Mouse (Mus musculus) neural tube, embryonic 12.5 days (tissue): ENCODE results near the gene Lif. TPM values are rescaled to one million over a fixed set of nuclear protein-coding genes. Genes with fewer than 3 reads are reported as not detected.
A peak's percentile ranks its signal among the peaks of the same experiment; 100 is the strongest.

Experiments used
- ATAC-seq: fragments of 200-750 bp; cut with Nextera tagmentation; 2 replicates; pipeline ENCODE4 v1.8.0; 2017; ENCODE audit warnings: low read depth, mild to moderate bottlenecking, moderate TSS enrichment, moderate library complexity; ENCODE audit not compliant: low FRiP score
- H3K27ac ChIP-seq: fragments of 300-500 bp; sonication (generic); 2 replicates; pipeline ENCODE4 v1.5.1; 2016
- H3K27me3 ChIP-seq: fragments of 300-500 bp; sonication (generic); replicated peaks from 2 replicates; pipeline ENCODE4 v1.6.1; 2016; ENCODE audit warnings: mild to moderate bottlenecking
- H3K36me3 ChIP-seq: fragments of 300-500 bp; sonication (generic); 2 replicates; pipeline ENCODE4 v1.6.1; 2016; ENCODE audit warnings: mild to moderate bottlenecking
- H3K4me1 ChIP-seq: fragments of 300-500 bp; sonication (generic); 2 replicates; pipeline ENCODE4 v1.6.1; 2016
- H3K4me2 ChIP-seq: fragments of 300-500 bp; sonication (generic); replicated peaks from 2 replicates; pipeline ENCODE4 v1.6.1; 2016; ENCODE audit warnings: mild to moderate bottlenecking
- H3K4me3 ChIP-seq: fragments of 300-500 bp; sonication (generic); 2 replicates; pipeline ENCODE4 v1.5.1; 2016
- H3K9ac ChIP-seq: fragments of 300-500 bp; sonication (generic); 2 replicates; pipeline ENCODE4 v1.6.1; 2016; ENCODE audit warnings: mild to moderate bottlenecking
- H3K9me3 ChIP-seq: fragments of 300-500 bp; sonication (generic); 2 replicates; pipeline ENCODE4 v1.6.1; 2016; ENCODE audit warnings: mild to moderate bottlenecking
- WGBS: fragments of 180-500 bp; shearing (Covaris S2); methylation state at CpG from one replicate; pipeline ENCODE4 v1.1.7; 2016; 5-methylcytosine and 5-hydroxymethylcytosine counted together
- polyA plus RNA-seq: library from polyadenylated mRNA; unstranded; fragments of >200 nt; fragmentation: Nextera tagmentation; extraction: Ambion mirVana; gene quantifications from 2 replicates; pipeline ENCODE4 v1.2.1, GENCODE M21; 2016

The Lif gene
- polyA plus RNA-seq, 1 experiment from 2014 or later, result not detected

GRCm38 (mm10) chr11:4251376-4251775, 6.0 kb upstream of the Lif start:
- Histone ChIP-seq H3K27me3 (no peaks in the 10 kb centered on the region), H3K4me3 (no peak overlapping the region), H3K27ac (no peak overlapping the region), H3K9ac (no peak overlapping the region), H3K4me2 (no peak overlapping the region), H3K9me3 (no peaks in the 10 kb centered on the region), H3K36me3 (no peaks in the 10 kb centered on the region), H3K4me1 (no peaks in the 10 kb centered on the region)
- 77% methylated on average over 3 of the region's 3 CpGs for WGBS
- ATAC-seq, result no peak

- no peak overlapping the region for H3K9ac ChIP-seq
- H3K36me3 ChIP-seq, result no peaks in the 10 kb centered on the region
- no peaks in the 10 kb centered on the region for H3K9me3 ChIP-seq
- no peak overlapping the region for H3K4me3 ChIP-seq
- H3K27ac ChIP-seq, result no peak overlapping the region
- no peaks in the 10 kb centered on the region for H3K4me1 ChIP-seq
- no peak for ATAC-seq
- WGBS, result 68% methylated on average over 2 of the region's 2 CpGs
- no peaks in the 10 kb centered on the region for H3K27me3 ChIP-seq
- H3K4me2 ChIP-seq, result no peak overlapping the region
Measured at GRCm38 (mm10) chr11:4252886-4253285, 4.5 kb upstream of the Lif start.

- 66% methylated on average over 5 of the region's 5 CpGs for WGBS
- no peaks in the 10 kb centered on the region for H3K9me3 ChIP-seq
Measured at GRCm38 (mm10) chr11:4257756-4258155, 399 bp downstream of the Lif start.

GRCm38 (mm10) chr11:4258657-4259082, 1.3 kb downstream of the Lif start:
- under 1% methylated on average over 7 of the region's 7 CpGs for WGBS
- peak overlapping the region; percentile 46 for H3K4me2 ChIP-seq
- H3K4me3 ChIP-seq, result no peak overlapping the region
- peaks cover 6% of the 10 kb centered on the region; the same call in 1 of the 2 replicates for H3K4me1 ChIP-seq
- peak; percentile 59; the same call in 1 of the 2 replicates for ATAC-seq
- H3K27ac ChIP-seq, result no peak overlapping the region
- H3K9ac ChIP-seq, result no peak overlapping the region
- no peaks in the 10 kb centered on the region for H3K9me3 ChIP-seq
- H3K27me3 ChIP-seq, result no peaks in the 10 kb centered on the region
- no peaks in the 10 kb centered on the region for H3K36me3 ChIP-seq

More at GRCm38 (mm10) chr11:4257756-4258155, 399 bp downstream of the Lif start:
- Histone ChIP-seq H3K4me3 (no peak overlapping the region), H3K36me3 (no peaks in the 10 kb centered on the region), H3K9ac (no peak overlapping the region), H3K4me1 (peaks cover 6% of the 10 kb centered on the region; the same call in 1 of the 2 replicates), H3K27ac (no peak overlapping the region), H3K4me2 (no peak overlapping the region), H3K27me3 (no peaks in the 10 kb centered on the region)
- no peak for ATAC-seq

- H3K4me3 ChIP-seq, result no peak overlapping the region
- peaks cover 13% of the 10 kb centered on the region for H3K27me3 ChIP-seq
- H3K36me3 ChIP-seq, result no peaks in the 10 kb centered on the region
- H3K9me3 ChIP-seq, result no peaks in the 10 kb centered on the region
- H3K4me1 ChIP-seq, result peaks cover 6% of the 10 kb centered on the region; the same call in 1 of the 2 replicates
- H3K9ac ChIP-seq, result no peak overlapping the region
- no peak overlapping the region for H3K4me2 ChIP-seq
- WGBS, result 58% methylated on average over 14 of the region's 14 CpGs
- no peak overlapping the region for H3K27ac ChIP-seq
- no peak for ATAC-seq
Measured at GRCm38 (mm10) chr11:4260463-4261187, 3.3 kb downstream of the Lif start.

GRCm38 (mm10) chr11:4261188-4261494, 3.8 kb downstream of the Lif start:
- ATAC-seq, result no peak
- WGBS, result 51% methylated on average over 7 of the region's 7 CpGs
- no peak overlapping the region for H3K4me3 ChIP-seq
- H3K4me2 ChIP-seq, result no peak overlapping the region
- H3K36me3 ChIP-seq, result no peaks in the 10 kb centered on the region
- H3K9me3 ChIP-seq, result no peaks in the 10 kb centered on the region
- H3K9ac ChIP-seq, result no peak overlapping the region
- H3K27me3 ChIP-seq, result peaks cover 19% of the 10 kb centered on the region
- H3K4me1 ChIP-seq, result peaks cover 8% of the 10 kb centered on the region; the same call in 1 of the 2 replicates
- H3K27ac ChIP-seq, result no peak overlapping the region

GRCm38 (mm10) chr11:4261969-4262368, 4.6 kb downstream of the Lif start:
- Histone ChIP-seq H3K4me2 (no peak overlapping the region), H3K9me3 (no peaks in the 10 kb centered on the region), H3K9ac (no peak overlapping the region), H3K4me3 (no peak overlapping the region), H3K36me3 (no peaks in the 10 kb centered on the region), H3K27me3 (peaks cover 27% of the 10 kb centered on the region), H3K27ac (no peak overlapping the region), H3K4me1 (peaks cover 15% of the 10 kb centered on the region)
- no peak for ATAC-seq
- WGBS, result 43% methylated on average over 5 of the region's 5 CpGs

- no peaks in the 10 kb centered on the region for H3K9me3 ChIP-seq
- H3K27me3 ChIP-seq, result peaks cover 36% of the 10 kb centered on the region
- H3K36me3 ChIP-seq, result no peaks in the 10 kb centered on the region
- H3K4me3 ChIP-seq, result no peak overlapping the region
- no peak overlapping the region for H3K9ac ChIP-seq
- H3K4me2 ChIP-seq, result no peak overlapping the region
- ATAC-seq, result no peak
- no peak overlapping the region for H3K27ac ChIP-seq
- WGBS, result 25% methylated on average over 7 of the region's 7 CpGs
- peaks cover 18% of the 10 kb centered on the region for H3K4me1 ChIP-seq
Measured at GRCm38 (mm10) chr11:4262847-4263246, 5.5 kb downstream of the Lif start.

GRCm38 (mm10) chr11:4263296-4263695, 5.9 kb downstream of the Lif start:
- Histone ChIP-seq H3K27ac (no peak overlapping the region), H3K9ac (no peak overlapping the region), H3K27me3 (peaks cover 40% of the 10 kb centered on the region), H3K4me2 (no peak overlapping the region), H3K4me1 (peaks cover 18% of the 10 kb centered on the region), H3K36me3 (no peaks in the 10 kb centered on the region), H3K9me3 (no peaks in the 10 kb centered on the region), H3K4me3 (no peak overlapping the region)
- no peak for ATAC-seq
- 54% methylated on average over 1 of the region's 1 CpGs for WGBS

- WGBS, result 73% methylated on average over 7 of the region's 7 CpGs
- Histone ChIP-seq H3K9me3 (no peaks in the 10 kb centered on the region), H3K4me3 (no peak overlapping the region), H3K36me3 (no peaks in the 10 kb centered on the region), H3K27me3 (peaks cover 44% of the 10 kb centered on the region), H3K4me1 (peaks cover 18% of the 10 kb centered on the region), H3K27ac (no peak overlapping the region), H3K9ac (no peak overlapping the region), H3K4me2 (no peak overlapping the region)
- no peak for ATAC-seq
Measured at GRCm38 (mm10) chr11:4264066-4264465, 6.7 kb downstream of the Lif start.

GRCm38 (mm10) chr11:4266271-4267201, 9.2 kb downstream of the Lif start:
- 1% methylated on average over 61 of the region's 61 CpGs for WGBS
- peak overlapping the region; percentile 85 for H3K4me2 ChIP-seq
- H3K27me3 ChIP-seq, result peaks cover 47% of the 10 kb centered on the region
- no peak overlapping the region for H3K27ac ChIP-seq
- H3K9me3 ChIP-seq, result no peaks in the 10 kb centered on the region
- peaks cover 13% of the 10 kb centered on the region for H3K4me1 ChIP-seq
- no peaks in the 10 kb centered on the region for H3K36me3 ChIP-seq
- ATAC-seq, result 0 out of 2 replicates have a peak, but pooled peaks have one; percentile 15
- peak overlapping the region; percentile 47 for H3K4me3 ChIP-seq
- peak overlapping the region; percentile 51; the same call in 1 of the 2 replicates for H3K9ac ChIP-seq

- Histone ChIP-seq H3K27me3 (peaks cover 47% of the 10 kb centered on the region), H3K4me3 (peak overlapping the region; percentile 47), H3K36me3 (no peaks in the 10 kb centered on the region), H3K9ac (no peak overlapping the region), H3K4me2 (peak overlapping the region; percentile 85), H3K27ac (no peak overlapping the region), H3K9me3 (no peaks in the 10 kb centered on the region), H3K4me1 (peaks cover 13% of the 10 kb centered on the region)
- no peak for ATAC-seq
- 6% methylated on average over 13 of the region's 13 CpGs for WGBS
Measured at GRCm38 (mm10) chr11:4267202-4267578, 9.8 kb downstream of the Lif start.
